Mouse (Mus musculus): ENCODE results near the gene Bach1.

DNA sequence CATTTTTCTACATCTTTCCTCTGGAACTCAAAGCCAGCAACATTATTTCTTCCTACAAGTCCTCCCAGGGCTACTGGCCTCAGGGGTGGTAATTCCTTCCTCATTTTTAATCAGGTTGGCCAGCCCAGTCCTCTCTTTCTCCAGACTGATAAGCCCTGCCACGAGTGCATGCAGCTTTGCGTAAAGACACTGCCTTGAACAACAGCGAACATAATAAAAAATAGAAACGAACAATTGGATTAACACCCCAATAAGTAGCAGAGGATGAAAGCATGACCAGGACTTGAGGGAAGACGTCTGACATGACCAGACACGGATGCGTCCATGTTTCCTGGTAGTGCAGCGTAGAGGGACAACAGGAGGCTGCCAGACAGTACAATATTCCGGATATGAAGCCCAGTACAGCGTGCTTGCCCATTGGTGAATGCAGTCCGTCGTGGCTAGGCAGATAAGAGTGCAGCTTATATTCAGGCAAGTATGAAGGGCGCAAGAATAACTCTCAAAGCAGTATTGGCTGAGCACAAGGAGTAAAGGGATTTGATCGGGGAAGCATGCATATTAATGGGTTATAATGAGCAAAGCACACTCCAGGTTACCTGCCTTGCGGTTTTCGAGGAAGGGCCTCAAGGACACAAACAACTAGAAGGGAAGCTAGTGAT lies 909 bp upstream of the Bach1 start:
- no peak for TF ChIP-seq CTCF (IDR thresholded peaks at IDR 0.05; ENCODE audit: low read depth)
- TF ChIP-seq EP300 (IDR thresholded peaks at IDR 0.05; ENCODE audit: low read depth), result no peak

Measured in heart, postnatal 0 days (tissue).